Mouse (Mus musculus) neural tube, embryonic 11.5 days (tissue): ENCODE data around the gene Il1r1. TPM values are rescaled to one million over a fixed set of nuclear protein-coding genes. Genes with fewer than 3 reads are reported as not detected.

ENCODE experiments used
- ATAC-seq: fragments of 200-750 bp; cut with Nextera tagmentation; 2 replicates; pipeline ENCODE4 v1.8.0; 2017; ENCODE audit warnings: moderate number of reproducible peaks, mild to moderate bottlenecking, moderate TSS enrichment, moderate library complexity; ENCODE audit not compliant: insufficient read depth, low FRiP score, low TSS enrichment
- DNase-seq: peaks from one replicate; pipeline ENCODE4 v3.0.0-alpha.2; 2015; ENCODE audit warnings: low spot score
- H3K27ac ChIP-seq: fragments of 300-500 bp; sonication (generic); 2 replicates; pipeline ENCODE4 v1.5.1; 2014; ENCODE audit warnings: low read depth, mild to moderate bottlenecking, low read length
- H3K27me3 ChIP-seq: fragments of 300-500 bp; sonication (generic); 2 replicates; pipeline ENCODE4 v1.6.1; 2014; ENCODE audit warnings: mild to moderate bottlenecking, low read length, mixed read lengths; ENCODE audit not compliant: control insufficient read depth, insufficient read depth
- H3K36me3 ChIP-seq: fragments of 300-500 bp; sonication (generic); 2 replicates; pipeline ENCODE4 v1.6.1; 2014; ENCODE audit warnings: mild to moderate bottlenecking, low read length, moderate library complexity, mixed read lengths; ENCODE audit not compliant: control insufficient read depth, insufficient read depth
- H3K4me1 ChIP-seq: fragments of 300-500 bp; sonication (generic); 2 replicates; pipeline ENCODE4 v1.6.1; 2014; ENCODE audit warnings: low read length, mixed read lengths; ENCODE audit not compliant: control insufficient read depth, insufficient read depth
- H3K4me2 ChIP-seq: fragments of 300-500 bp; sonication (generic); 2 replicates; pipeline ENCODE4 v1.6.1; 2014; ENCODE audit warnings: low read depth, mild to moderate bottlenecking, moderate library complexity
- H3K4me3 ChIP-seq: fragments of 300-500 bp; sonication (generic); 2 replicates; pipeline ENCODE4 v1.5.1; 2014; ENCODE audit warnings: low read depth, low read length
- H3K9ac ChIP-seq: fragments of 300-500 bp; sonication (generic); 2 replicates; pipeline ENCODE4 v1.6.1; 2014; ENCODE audit warnings: mild to moderate bottlenecking, low read length
- H3K9me3 ChIP-seq: fragments of 300-500 bp; sonication (generic); 2 replicates; pipeline ENCODE4 v1.6.1; 2016; ENCODE audit warnings: low read length; ENCODE audit not compliant: control insufficient read depth
- WGBS: fragments of 180-500 bp; shearing (Covaris S2); extraction: QIAGEN DNeasy Blood & Tissue Kit; methylation state at CpG from one replicate; pipeline ENCODE4 v1.1.7; 2014; 5-methylcytosine and 5-hydroxymethylcytosine counted together
- polyA plus RNA-seq: library from polyadenylated mRNA; unstranded; fragments of >200 nt; fragmentation: Nextera tagmentation; extraction: Ambion mirVana; gene quantifications from 2 replicates; pipeline ENCODE4 v1.2.1, GENCODE M21; 2014

Il1r1 gene
- polyA plus RNA-seq, 1 experiment from 2014 or later = 1.1 TPM

DNA sequence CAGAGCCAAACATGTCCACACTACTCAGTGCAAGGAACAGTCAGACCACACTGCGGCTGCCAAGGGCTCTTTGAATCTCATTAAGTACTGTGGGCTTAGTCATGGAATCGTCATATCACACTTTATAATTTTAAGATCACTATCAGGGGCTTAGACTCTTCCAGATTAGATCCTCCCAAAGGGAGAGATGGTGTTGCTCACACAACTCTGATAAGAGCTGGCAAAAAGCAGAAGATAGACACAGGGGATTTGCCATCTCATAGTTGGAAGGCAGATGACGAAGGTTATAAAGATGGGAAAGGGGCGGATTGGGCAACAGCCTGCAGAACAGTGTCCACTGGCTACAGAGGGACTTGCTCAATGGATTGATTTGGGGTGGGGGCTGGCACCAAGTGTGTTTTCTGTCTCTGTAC lies 130.6 kb downstream of the Il1r1 start:
- DNase-seq (no peak), ATAC-seq (no peak)
- H3K9me3 ChIP-seq = no peaks in the 10 kb centered on the region
- H3K36me3 ChIP-seq = no peaks in the 10 kb centered on the region
- 87% methylated on average over 4 of the region's 4 CpGs for WGBS
- H3K4me2 ChIP-seq = no peak overlapping the region
- H3K9ac ChIP-seq = no peak overlapping the region
- H3K4me3 ChIP-seq = no peak overlapping the region
- no peaks in the 10 kb centered on the region for H3K4me1 ChIP-seq
- no peaks in the 10 kb centered on the region for H3K27me3 ChIP-seq
- H3K27ac ChIP-seq = no peak overlapping the region

DNA sequence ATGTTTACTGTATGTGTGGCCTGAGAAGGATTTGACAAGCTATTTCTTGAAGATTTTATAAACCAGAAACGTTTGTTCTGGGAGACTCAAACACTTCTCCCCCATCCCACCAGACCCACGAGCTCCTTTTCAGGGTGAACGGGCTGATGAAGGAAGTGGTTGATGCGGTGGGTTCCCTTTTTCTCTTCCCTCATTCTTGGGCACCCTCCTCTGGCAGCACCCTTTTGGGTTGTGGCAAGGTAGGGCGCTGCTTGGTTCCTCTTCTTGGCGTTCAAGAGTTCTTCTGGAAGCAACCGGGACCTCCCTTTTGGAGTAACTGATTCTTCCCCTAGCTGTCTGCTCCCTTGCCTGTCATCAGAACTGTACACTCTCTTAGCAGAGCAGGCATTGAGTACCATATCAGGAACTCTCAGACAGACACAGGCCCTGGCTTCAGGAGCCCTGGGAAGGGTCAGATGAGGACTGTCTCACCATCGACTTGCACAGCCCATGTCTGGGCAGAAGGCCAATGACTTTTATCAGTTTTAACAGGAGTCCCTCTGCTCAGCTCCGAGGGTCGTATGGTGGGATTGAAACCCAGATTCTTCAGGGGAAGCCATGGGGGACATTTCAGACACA lies 131.1 kb downstream of the Il1r1 start:
- Histone ChIP-seq H3K9me3 (no peaks in the 10 kb centered on the region), H3K36me3 (no peaks in the 10 kb centered on the region), H3K4me2 (no peak overlapping the region), H3K27me3 (no peaks in the 10 kb centered on the region), H3K9ac (no peak overlapping the region), H3K4me3 (no peak overlapping the region), H3K27ac (no peak overlapping the region), H3K4me1 (no peaks in the 10 kb centered on the region)
- 87% methylated on average over 10 of the region's 10 CpGs for WGBS
- DNase-seq (no peak), ATAC-seq (no peak)

DNA sequence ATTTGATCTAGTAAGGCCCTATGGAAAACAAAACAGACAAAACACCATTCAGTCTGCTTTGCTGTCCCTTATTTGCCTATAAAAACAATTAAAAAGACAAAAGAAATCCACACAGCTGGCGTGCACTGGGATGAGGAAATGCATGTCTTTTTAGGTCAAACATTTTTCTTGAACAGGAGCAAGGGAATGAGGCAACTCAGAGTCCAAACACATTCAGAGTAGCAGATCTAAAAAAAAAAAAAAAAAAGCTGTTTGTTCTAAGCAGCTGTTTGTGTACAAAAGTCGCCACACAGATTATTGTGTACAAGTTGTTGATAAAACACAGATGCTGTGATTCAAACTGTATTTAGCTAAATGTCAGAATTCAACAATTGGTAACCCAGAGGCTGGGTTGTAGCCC lies 133.0 kb downstream of the Il1r1 start:
- WGBS = 56% methylated on average over 2 of the region's 2 CpGs
- H3K27me3 ChIP-seq = no peaks in the 10 kb centered on the region
- no peak for ATAC-seq
- no peaks in the 10 kb centered on the region for H3K36me3 ChIP-seq
- no peak overlapping the region for H3K27ac ChIP-seq
- H3K9ac ChIP-seq = no peak overlapping the region
- H3K4me1 ChIP-seq = no peaks in the 10 kb centered on the region
- DNase-seq = no peak
- no peak overlapping the region for H3K4me3 ChIP-seq
- H3K9me3 ChIP-seq = no peaks in the 10 kb centered on the region
- H3K4me2 ChIP-seq = no peak overlapping the region

DNA sequence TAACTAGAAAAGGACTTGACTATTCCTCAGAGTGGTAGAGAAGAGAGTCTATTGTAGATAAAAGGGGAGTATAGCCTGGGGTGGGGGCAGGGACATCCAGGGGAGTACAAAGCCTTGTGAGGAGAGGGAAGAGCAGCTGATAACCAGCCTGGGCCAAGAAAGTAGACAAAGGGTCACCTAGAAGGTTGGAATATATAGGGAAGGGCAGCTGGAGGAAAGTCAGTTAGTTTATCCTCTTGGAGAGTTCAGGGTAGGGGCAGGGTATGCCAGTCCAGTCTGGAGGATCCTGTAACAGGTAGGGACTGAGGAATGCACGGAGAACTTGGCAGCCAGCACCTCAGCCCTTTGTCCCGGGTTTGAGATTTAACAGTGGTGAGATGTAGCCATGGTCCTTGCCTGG lies 133.5 kb downstream of the Il1r1 start:
- Histone ChIP-seq H3K27me3 (no peaks in the 10 kb centered on the region), H3K9me3 (no peaks in the 10 kb centered on the region), H3K36me3 (no peaks in the 10 kb centered on the region), H3K4me1 (no peaks in the 10 kb centered on the region), H3K9ac (no peak overlapping the region), H3K27ac (no peak overlapping the region), H3K4me2 (no peak overlapping the region), H3K4me3 (no peak overlapping the region)
- ATAC-seq (no peak), DNase-seq (no peak)
- WGBS = 76% methylated on average over 2 of the region's 2 CpGs

DNA sequence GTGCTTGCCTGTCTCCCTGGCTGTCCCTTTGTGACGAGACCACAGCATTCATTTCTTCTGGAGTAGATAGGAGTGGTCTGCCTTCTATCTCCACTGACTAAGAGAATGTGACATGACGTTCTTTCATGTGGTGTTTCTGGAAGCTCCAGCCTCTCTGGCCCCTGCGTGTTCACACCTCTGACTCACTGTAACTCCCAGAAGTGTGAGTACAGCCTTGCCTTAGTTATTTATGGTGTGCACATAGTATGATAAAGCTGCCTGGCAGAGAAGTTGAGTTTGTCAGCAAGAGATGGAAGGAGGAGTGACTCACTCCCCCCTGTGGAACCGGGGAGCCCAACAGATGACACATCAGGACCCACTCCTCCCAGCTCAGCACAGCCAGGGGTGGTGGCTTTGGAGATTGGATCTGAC lies 133.9 kb downstream of the Il1r1 start:
- H3K4me1 ChIP-seq = no peaks in the 10 kb centered on the region
- no peak for ATAC-seq
- H3K36me3 ChIP-seq = no peaks in the 10 kb centered on the region
- no peak overlapping the region for H3K27ac ChIP-seq
- no peak overlapping the region for H3K4me2 ChIP-seq
- DNase-seq = no peak
- WGBS = 80% methylated on average over 4 of the region's 4 CpGs
- H3K4me3 ChIP-seq = no peak overlapping the region
- no peaks in the 10 kb centered on the region for H3K27me3 ChIP-seq
- H3K9me3 ChIP-seq = no peaks in the 10 kb centered on the region
- no peak overlapping the region for H3K9ac ChIP-seq

DNA sequence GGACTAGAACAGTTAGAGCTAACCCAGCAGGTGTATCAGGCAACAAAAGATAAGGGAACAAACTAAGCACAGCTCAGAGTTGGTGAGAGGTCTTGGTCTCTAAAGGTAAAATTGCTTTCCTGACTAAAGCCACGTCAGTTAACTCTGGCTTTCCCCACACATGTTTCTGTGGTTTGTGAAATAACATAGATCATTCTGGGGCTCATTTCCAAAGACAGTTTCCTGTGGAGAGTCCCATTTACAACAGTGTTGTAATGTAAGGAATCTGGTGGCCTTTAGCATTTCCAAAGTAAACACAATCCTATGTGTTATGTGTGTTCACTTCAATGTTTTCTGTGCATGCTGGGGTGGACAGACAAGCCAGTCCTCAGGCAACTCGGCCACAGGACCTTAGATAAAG lies 134.9 kb downstream of the Il1r1 start:
- ATAC-seq = no peak
- Histone ChIP-seq H3K4me3 (no peak overlapping the region), H3K9ac (no peak overlapping the region), H3K4me2 (no peak overlapping the region), H3K36me3 (no peaks in the 10 kb centered on the region), H3K9me3 (no peaks in the 10 kb centered on the region), H3K27me3 (no peaks in the 10 kb centered on the region), H3K27ac (no peak overlapping the region), H3K4me1 (no peaks in the 10 kb centered on the region)
- no peak for DNase-seq
- 64% methylated on average over 2 of the region's 2 CpGs for WGBS

DNA sequence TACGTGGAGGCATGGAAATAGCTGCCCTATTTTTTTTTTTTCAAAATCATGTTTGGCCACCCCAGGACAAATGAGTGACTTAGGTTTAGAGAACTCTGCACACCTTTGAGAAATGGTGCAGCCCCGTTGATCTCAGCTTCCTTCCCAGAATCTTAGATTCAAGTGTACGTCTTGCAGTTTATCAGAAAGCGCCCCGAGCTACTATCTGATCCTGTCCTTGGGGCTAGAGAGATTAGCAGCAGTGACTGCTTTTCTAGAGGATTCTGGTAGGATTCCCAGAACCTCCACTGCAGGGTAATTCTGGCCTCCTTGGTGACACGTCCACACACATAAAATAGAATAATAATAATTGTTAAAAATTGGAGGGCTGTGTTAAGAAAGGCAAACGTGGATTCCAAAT lies 136.1 kb downstream of the Il1r1 start:
- Histone ChIP-seq H3K27me3 (no peaks in the 10 kb centered on the region), H3K4me1 (no peaks in the 10 kb centered on the region), H3K36me3 (no peaks in the 10 kb centered on the region), H3K27ac (no peak overlapping the region), H3K4me3 (no peak overlapping the region), H3K9me3 (no peaks in the 10 kb centered on the region), H3K9ac (no peak overlapping the region), H3K4me2 (no peak overlapping the region)
- WGBS = 88% methylated on average over 7 of the region's 7 CpGs
- ATAC-seq = no peak
- no peak for DNase-seq

DNA sequence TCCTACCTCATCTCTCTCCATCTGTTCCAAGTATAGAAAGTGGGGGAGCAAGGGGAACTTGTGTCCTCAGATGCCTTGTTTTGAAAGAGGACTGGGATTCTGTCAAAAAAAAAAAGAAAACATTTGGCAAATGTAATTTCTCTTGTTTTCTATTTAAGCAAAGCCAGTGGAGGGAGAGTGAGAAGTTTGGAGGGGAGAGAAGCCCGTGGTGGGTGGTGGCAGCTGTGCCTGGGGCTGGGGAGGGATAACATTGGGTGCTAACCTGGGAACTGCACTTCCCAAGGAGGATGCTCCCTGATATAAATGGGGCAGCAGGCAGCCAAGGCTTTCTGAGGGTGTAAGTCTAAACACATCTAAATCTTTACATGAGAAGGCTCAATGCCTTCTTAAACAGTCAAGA lies 136.7 kb downstream of the Il1r1 start:
- Histone ChIP-seq H3K4me2 (no peak overlapping the region), H3K27me3 (no peaks in the 10 kb centered on the region), H3K4me3 (no peak overlapping the region), H3K36me3 (no peaks in the 10 kb centered on the region), H3K9me3 (no peaks in the 10 kb centered on the region), H3K4me1 (no peaks in the 10 kb centered on the region), H3K9ac (no peak overlapping the region), H3K27ac (no peak overlapping the region)
- 64% methylated on average over 1 of the region's 1 CpGs for WGBS
- ATAC-seq (no peak), DNase-seq (no peak)

DNA sequence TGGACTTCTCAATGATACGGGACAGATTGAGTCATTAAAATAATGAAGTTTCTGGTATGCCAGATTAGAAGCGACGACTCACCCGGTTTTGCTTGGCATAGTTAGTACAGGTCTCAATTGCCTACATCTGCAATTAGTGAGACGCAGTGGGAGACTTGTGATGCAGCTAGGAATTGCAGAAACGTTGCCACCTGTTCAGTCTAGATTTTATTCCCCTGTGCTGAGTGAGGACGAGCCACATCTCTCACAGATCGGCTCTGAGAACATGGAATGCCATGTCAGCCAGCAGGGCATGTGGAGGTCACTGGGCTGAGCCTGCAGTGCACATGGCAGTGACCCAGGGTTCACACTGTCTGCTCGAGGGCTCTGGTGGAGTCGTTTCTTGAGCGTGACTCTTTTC lies 137.9 kb downstream of the Il1r1 start:
- H3K4me3 ChIP-seq = no peak overlapping the region
- no peak overlapping the region for H3K9ac ChIP-seq
- ATAC-seq = no peak
- H3K27me3 ChIP-seq = no peaks in the 10 kb centered on the region
- DNase-seq = no peak
- no peaks in the 10 kb centered on the region for H3K9me3 ChIP-seq
- H3K4me1 ChIP-seq = no peaks in the 10 kb centered on the region
- WGBS = 78% methylated on average over 11 of the region's 11 CpGs
- H3K4me2 ChIP-seq = no peak overlapping the region
- no peak overlapping the region for H3K27ac ChIP-seq
- no peaks in the 10 kb centered on the region for H3K36me3 ChIP-seq
